Mouse (Mus musculus) myocyte (in vitro differentiated cells): ENCODE data around the gene Uqcc1. TPM values are rescaled to one million over a fixed set of nuclear protein-coding genes. Genes with fewer than 3 reads are reported as not detected.

Source experiments
- H3K27me3 ChIP-seq: one replicate; pipeline ENCODE4 v1.6.1; 2011; ENCODE audit not compliant: control insufficient read depth, insufficient read depth, insufficient read length
- H3K36me3 ChIP-seq: one replicate; pipeline ENCODE4 v1.6.1; 2011; ENCODE audit not compliant: control insufficient read depth, insufficient read depth
- H3K4me2 ChIP-seq: one replicate; pipeline ENCODE4 v1.6.1; 2011; ENCODE audit warnings: low read depth, control low read depth
- H3K4me3 ChIP-seq: one replicate; pipeline ENCODE4 v1.5.1; 2011; ENCODE audit warnings: mild to moderate bottlenecking, control low read depth, moderate library complexity
- H3K79me2 ChIP-seq: one replicate; pipeline ENCODE4 v1.6.1; 2011; ENCODE audit not compliant: control insufficient read depth, insufficient read depth
- H3ac ChIP-seq: one replicate; pipeline ENCODE4 v1.6.1; 2011; ENCODE audit not compliant: control insufficient read depth, insufficient read length
- CEBPB ChIP-seq: IDR thresholded peaks from 2 replicates; pipeline ENCODE4 v1.6.1; 2011; ENCODE audit warnings: mild to moderate bottlenecking, moderate library complexity; ENCODE audit not compliant: poor library complexity, insufficient read depth, severe bottlenecking
- E2F4 ChIP-seq: IDR thresholded peaks from one replicate; pipeline ENCODE4 v1.6.1; 2011; ENCODE audit warnings: mild to moderate bottlenecking, control low read depth, moderate library complexity; ENCODE audit not compliant: insufficient read depth
- MAX ChIP-seq: IDR thresholded peaks from one replicate; pipeline ENCODE4 v1.6.1; 2011; ENCODE audit warnings: low read depth, mild to moderate bottlenecking, control low read depth
- MYOD1 ChIP-seq, 3 experiments: IDR thresholded peaks; one replicate each; pipeline ENCODE4 v1.6.1; 2011; ENCODE audit warnings: control low read depth in 2 of 3, low read depth in 2 of 3, mild to moderate bottlenecking in 2 of 3, moderate library complexity in 1 of 3; ENCODE audit not compliant: insufficient read length in 2 of 3, control insufficient read depth in 1 of 3
- MYOG ChIP-seq, 3 experiments: IDR thresholded peaks; one replicate each; pipeline ENCODE4 v1.6.1; 2011; ENCODE audit warnings: control low read depth in 2 of 3, low read depth in 2 of 3, mild to moderate bottlenecking in 2 of 3; ENCODE audit not compliant: insufficient read length in 2 of 3, control insufficient read depth in 1 of 3, insufficient read depth in 1 of 3
- POLR2A ChIP-seq: IDR thresholded peaks from one replicate; pipeline ENCODE4 v1.6.1; 2011; ENCODE audit warnings: low read depth, mild to moderate bottlenecking, control low read depth, moderate library complexity; ENCODE audit not compliant: insufficient read length
- POLR2AphosphoS2 ChIP-seq: IDR thresholded peaks from one replicate; pipeline ENCODE4 v1.6.1; 2011; ENCODE audit warnings: low read depth, control low read depth; ENCODE audit not compliant: insufficient read length
- REST ChIP-seq: IDR thresholded peaks from one replicate; pipeline ENCODE4 v1.6.1; 2011; ENCODE audit warnings: mild to moderate bottlenecking, control low read depth, moderate library complexity; ENCODE audit not compliant: insufficient read depth, insufficient read length
- SRF ChIP-seq: IDR thresholded peaks from one replicate; pipeline ENCODE4 v1.6.1; 2011; ENCODE audit warnings: low read depth; ENCODE audit not compliant: control insufficient read depth, insufficient read length
- TCF12 ChIP-seq: IDR thresholded peaks from one replicate; pipeline ENCODE4 v1.6.1; 2011; ENCODE audit warnings: mild to moderate bottlenecking, control low read depth; ENCODE audit not compliant: poor library complexity, insufficient read depth, severe bottlenecking
- TCF3 ChIP-seq: IDR thresholded peaks from one replicate; pipeline ENCODE4 v1.6.1; 2011; ENCODE audit warnings: low read depth, control low read depth; ENCODE audit not compliant: insufficient read length
- USF1 ChIP-seq: IDR thresholded peaks from one replicate; pipeline ENCODE4 v1.6.1; 2011; ENCODE audit warnings: low read depth, mild to moderate bottlenecking, control low read depth, moderate library complexity
- polyA plus RNA-seq: library from polyadenylated mRNA; unstranded; fragments of >200 nt; fragmentation: generic; extraction: Trizol; gene quantifications from one replicate; pipeline ENCODE4 v1.2.1, GENCODE M21; 2012; ENCODE audit warnings: missing spikeins

Uqcc1 gene
- polyA plus RNA-seq, 1 experiment: 96.2 TPM

DNA sequence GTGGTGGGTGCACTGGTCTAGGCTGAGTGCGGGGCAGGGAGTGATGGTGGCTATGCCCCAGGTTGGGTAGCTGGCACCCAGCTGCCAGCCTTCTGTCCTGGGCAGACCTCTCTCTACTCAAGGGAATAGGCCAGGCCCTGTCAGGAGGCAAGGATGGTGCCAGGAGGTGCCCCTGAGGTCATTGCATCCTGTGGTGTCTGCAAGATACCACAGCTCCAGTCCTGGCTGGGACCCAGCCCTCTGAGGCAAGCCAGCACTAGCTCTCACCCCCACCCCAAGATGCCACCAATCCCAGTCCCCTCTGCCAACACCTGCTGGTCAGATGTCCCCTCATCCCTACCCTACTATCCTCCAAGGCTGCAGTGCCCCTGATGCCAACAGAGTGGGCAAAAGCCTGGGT is 113.9 kb downstream of the Uqcc1 start:
- H3K4me3 ChIP-seq: no peak overlapping the region
- no peaks in the 10 kb centered on the region for H3K36me3 ChIP-seq
- TF ChIP-seq CEBPB (no peak), POLR2AphosphoS2 (peak; percentile 15), MYOD1 (IDR thresholded peaks at IDR 0.05; ENCODE audit: control insufficient read depth in 1 of 3, insufficient read length in 2 of 3, low read depth in 2 of 3) (peak in 1 of 3 experiments; percentile 8)
- no peak overlapping the region for H3ac ChIP-seq
- H3K4me2 ChIP-seq: no peak overlapping the region
- no peaks in the 10 kb centered on the region for H3K79me2 ChIP-seq
- H3K27me3 ChIP-seq: no peaks in the 10 kb centered on the region

DNA sequence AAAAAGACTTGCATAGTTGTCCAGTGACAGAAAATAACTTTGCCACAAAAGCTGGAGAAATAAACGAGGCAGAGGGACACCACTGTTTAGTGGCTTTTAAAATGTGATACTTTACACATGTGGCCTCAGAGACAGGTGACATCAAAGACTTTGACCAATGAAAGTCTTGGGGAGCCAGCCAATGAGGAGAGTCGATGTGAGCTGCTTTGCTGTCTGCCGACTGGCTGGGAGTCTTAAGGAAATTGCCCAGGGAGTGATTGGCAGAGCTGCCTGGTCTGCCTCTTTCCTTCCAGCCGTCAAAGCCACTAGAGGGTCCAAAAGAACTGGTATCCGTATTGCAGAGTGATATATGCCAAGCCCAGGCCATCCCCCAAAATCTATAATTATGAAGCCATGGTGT is 115.3 kb downstream of the Uqcc1 start:
- Histone ChIP-seq H3K4me2 (no peak overlapping the region), H3K36me3 (no peaks in the 10 kb centered on the region), H3K79me2 (no peaks in the 10 kb centered on the region), H3K27me3 (no peaks in the 10 kb centered on the region), H3K4me3 (no peak overlapping the region), H3ac (no peak overlapping the region)
- TF ChIP-seq MYOG (IDR thresholded peaks at IDR 0.05; ENCODE audit: control insufficient read depth in 1 of 3, insufficient read depth in 1 of 3, insufficient read length in 2 of 3, low read depth in 2 of 3): no peak
- TF ChIP-seq MAX: no peak
- TF ChIP-seq POLR2A: no peak
- no peak for TF ChIP-seq USF1
- TF ChIP-seq TCF3: no peak
- TF ChIP-seq SRF: no peak
- no peak for TF ChIP-seq POLR2AphosphoS2
- TF ChIP-seq REST: no peak
- no peak for TF ChIP-seq CEBPB
- no peak for TF ChIP-seq TCF12
- TF ChIP-seq MYOD1 (IDR thresholded peaks at IDR 0.05; ENCODE audit: control insufficient read depth in 1 of 3, insufficient read length in 2 of 3, low read depth in 2 of 3): no peak
- no peak for TF ChIP-seq E2F4

DNA sequence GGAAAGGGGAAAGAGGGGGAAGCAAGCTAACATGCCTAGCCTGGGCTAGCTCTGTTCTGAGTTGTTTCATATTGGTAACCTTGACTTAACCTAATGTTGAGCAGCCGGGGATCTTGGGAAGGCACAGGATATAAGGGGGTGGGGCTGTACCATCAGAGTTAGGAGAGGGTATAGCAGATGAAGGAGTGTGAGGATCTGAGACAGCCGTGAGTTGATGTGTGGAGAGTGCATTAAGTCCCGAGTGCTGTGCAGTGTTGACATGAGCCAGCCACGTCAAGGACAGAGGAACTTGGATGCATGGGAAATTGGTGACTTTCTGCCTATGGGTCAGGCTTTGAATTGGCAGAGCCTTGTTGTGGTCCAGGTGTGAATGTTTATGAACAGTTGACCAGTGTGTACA is 117.5 kb downstream of the Uqcc1 start:
- Histone ChIP-seq H3K4me3 (no peak overlapping the region), H3K4me2 (no peak overlapping the region), H3ac (no peak overlapping the region), H3K27me3 (no peaks in the 10 kb centered on the region), H3K79me2 (no peaks in the 10 kb centered on the region), H3K36me3 (no peaks in the 10 kb centered on the region)
- TF ChIP-seq TCF3 (no peak), POLR2AphosphoS2 (no peak), MYOG (IDR thresholded peaks at IDR 0.05; ENCODE audit: control insufficient read depth in 1 of 3, insufficient read depth in 1 of 3, insufficient read length in 2 of 3, low read depth in 2 of 3) (no peak), MYOD1 (IDR thresholded peaks at IDR 0.05; ENCODE audit: control insufficient read depth in 1 of 3, insufficient read length in 2 of 3, low read depth in 2 of 3) (no peak), CEBPB (no peak), REST (no peak), POLR2A (no peak), E2F4 (no peak)

DNA sequence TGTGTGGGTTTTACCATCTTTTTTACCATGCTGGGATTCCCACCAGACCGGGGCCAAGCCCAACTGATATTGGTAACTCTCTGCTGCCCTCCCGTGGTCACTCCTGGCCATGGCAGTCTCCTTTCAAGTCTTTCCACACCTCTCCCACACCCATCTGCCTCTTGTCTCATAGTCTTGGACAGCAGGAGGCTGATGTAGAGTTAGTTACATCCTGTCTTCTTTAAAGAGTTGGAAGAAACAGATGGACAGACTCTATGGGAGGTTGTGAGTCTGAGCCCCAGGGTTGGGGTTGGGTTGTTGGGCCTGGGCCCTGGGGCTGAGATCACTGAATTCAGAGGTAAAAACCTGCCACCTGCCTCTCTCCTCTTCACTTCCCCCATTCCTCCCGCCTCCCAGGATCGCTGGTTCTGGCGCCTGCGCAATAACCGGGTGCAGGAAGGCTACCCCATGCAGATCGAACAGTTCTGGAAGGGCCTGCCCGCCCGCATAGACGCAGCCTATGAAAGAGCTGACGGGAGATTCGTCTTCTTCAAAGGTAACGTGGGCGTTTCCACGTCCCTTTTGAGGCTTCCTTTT is 118.2 kb downstream of the Uqcc1 start:
- Histone ChIP-seq H3K79me2 (no peaks in the 10 kb centered on the region), H3K4me2 (no peak overlapping the region), H3K36me3 (no peaks in the 10 kb centered on the region), H3ac (no peak overlapping the region), H3K4me3 (no peak overlapping the region), H3K27me3 (no peaks in the 10 kb centered on the region)
- TF ChIP-seq TCF3 (no peak), USF1 (no peak), POLR2A (no peak), POLR2AphosphoS2 (no peak), CEBPB (no peak), SRF (no peak), MAX (no peak), REST (no peak), MYOD1 (IDR thresholded peaks at IDR 0.05; ENCODE audit: control insufficient read depth in 1 of 3, insufficient read length in 2 of 3, low read depth in 2 of 3) (no peak), E2F4 (no peak), MYOG (IDR thresholded peaks at IDR 0.05; ENCODE audit: control insufficient read depth in 1 of 3, insufficient read depth in 1 of 3, insufficient read length in 2 of 3, low read depth in 2 of 3) (no peak)

DNA sequence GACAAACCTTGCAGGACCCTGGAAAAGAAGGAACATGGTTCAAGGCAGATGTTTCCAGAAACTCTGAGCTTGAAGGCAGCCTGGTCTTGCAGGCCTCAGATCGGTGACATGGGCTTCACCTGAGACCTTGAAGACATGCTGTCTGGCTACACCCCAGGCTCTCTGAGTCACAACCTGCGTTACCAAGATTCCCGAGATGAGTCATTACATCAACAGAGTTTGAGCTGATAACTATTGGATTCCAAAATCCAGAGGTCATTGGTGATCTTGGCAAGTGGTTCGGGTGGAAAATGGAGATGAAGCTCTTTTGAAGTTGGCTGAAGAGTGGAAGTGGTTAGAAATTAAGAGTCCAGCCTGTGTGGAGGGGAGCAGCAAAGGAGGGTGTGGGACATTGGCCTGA is 120.5 kb downstream of the Uqcc1 start:
- no peak overlapping the region for H3K4me3 ChIP-seq
- TF ChIP-seq USF1: no peak
- no peak for TF ChIP-seq CEBPB
- no peak overlapping the region for H3K4me2 ChIP-seq
- no peaks in the 10 kb centered on the region for H3K36me3 ChIP-seq
- H3K79me2 ChIP-seq: no peaks in the 10 kb centered on the region
- H3K27me3 ChIP-seq: no peaks in the 10 kb centered on the region
- no peak overlapping the region for H3ac ChIP-seq
